Comparison of ENCODE assay signal across 8 mouse cellular contexts in the genomic region with DNA sequence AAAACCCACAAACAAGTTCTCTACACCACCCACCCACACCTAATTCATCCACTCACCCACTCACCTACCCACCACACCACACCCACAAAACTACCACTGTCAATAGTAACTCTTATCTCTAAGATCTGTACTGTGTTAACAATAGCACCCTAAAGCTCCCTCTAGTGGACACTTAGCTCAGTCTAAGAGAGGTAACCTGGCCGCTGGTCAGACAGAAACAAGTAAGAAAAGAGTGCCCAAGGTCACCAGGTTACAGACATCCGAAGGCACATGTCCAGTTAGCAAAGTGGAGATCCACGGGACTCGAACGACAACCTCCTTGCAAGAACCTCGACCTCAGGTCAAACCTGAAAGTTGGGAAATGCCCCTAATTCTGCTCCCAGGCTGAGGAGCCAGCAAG. TPM values are rescaled to one million over a fixed set of nuclear protein-coding genes. Genes with fewer than 3 reads are reported as not detected.
DNase-seq lines count a peak whose midpoint lies in the region; ATAC-seq and TF ChIP-seq lines count a peak whose summit lies in the region.
"Had no signal": no experiment of that assay in that cellular context is flagged by ENCODE, and none has a peak within 500 bp of the region (broad histone marks: within the 10 kb centered on the region; RNA-seq: fewer than 3 reads in every experiment).

No protein-coding gene starts in this region.

- H3K4me2 ChIP-seq in heart, postnatal 0 days (ENCODE audit: low read depth, low read length) = no peak overlapping the region
- no peak overlapping the region for H3K4me2 ChIP-seq in lung, embryonic 16.5 days (ENCODE audit: low read depth, low read length)
- H3K4me2 ChIP-seq: heart, embryonic 15.5 days had no signal

- no peak for TF ChIP-seq POLR2A in ES-Bruce4 (IDR thresholded peaks at IDR 0.05; ENCODE audit: insufficient read depth, low read length)

- H3K27ac ChIP-seq in ES-Bruce4 (ENCODE audit: insufficient read depth, low read length) = no peak overlapping the region
- H3K27ac ChIP-seq in heart, postnatal 0 days (ENCODE audit: low read depth) = no peak overlapping the region
- no peak overlapping the region for H3K27ac ChIP-seq in lung, embryonic 16.5 days (ENCODE audit: low read length)
- H3K27ac ChIP-seq: heart, embryonic 15.5 days had no signal

- no peak overlapping the region for H3K4me3 ChIP-seq in ES-Bruce4 (ENCODE audit: low read depth, low read length)
- no peak overlapping the region for H3K4me3 ChIP-seq in heart, postnatal 0 days (ENCODE audit: low read depth, low read length)
- H3K4me3 ChIP-seq in lung, embryonic 16.5 days (ENCODE audit: low read length) = no peak overlapping the region
- H3K4me3 ChIP-seq: heart, embryonic 15.5 days had no signal

- no peak for TF ChIP-seq EP300 in ES-Bruce4 (IDR thresholded peaks at IDR 0.05; ENCODE audit: insufficient read depth, low read depth, low read length)
- no peak for TF ChIP-seq EP300 in heart, postnatal 0 days (IDR thresholded peaks at IDR 0.05; ENCODE audit: low read depth)

- no peaks in the 10 kb centered on the region for H3K36me3 ChIP-seq in ES-Bruce4 (ENCODE audit: control insufficient read depth, insufficient read depth, low read length, poor library complexity, severe bottlenecking)
- no peaks in the 10 kb centered on the region for H3K36me3 ChIP-seq in heart, postnatal 0 days (replicated peaks; ENCODE audit: control insufficient read depth, insufficient read depth, low read length)
- H3K36me3 ChIP-seq in lung, embryonic 16.5 days (ENCODE audit: control insufficient read depth, insufficient read depth, low read length) = no peaks in the 10 kb centered on the region
- H3K36me3 ChIP-seq: heart, embryonic 15.5 days had no signal

- H3K9ac ChIP-seq in ES-Bruce4 (ENCODE audit: low read depth, poor library complexity, severe bottlenecking) = no peak overlapping the region
- no peak overlapping the region for H3K9ac ChIP-seq in heart, postnatal 0 days (replicated peaks; ENCODE audit: low read depth, low read length)
- no peak overlapping the region for H3K9ac ChIP-seq in lung, embryonic 16.5 days (ENCODE audit: low read length)
- H3K9ac ChIP-seq: heart, embryonic 15.5 days had no signal

- peak; percentile 73 for DNase-seq in adipocyte (ENCODE audit: low spot score)
- peak; percentile 84 for DNase-seq in embryo, embryonic 11 days
- peak; percentile 12 for DNase-seq in heart, postnatal 0 days (ENCODE audit: low spot score)
- DNase-seq in layer of hippocampus, adult 11-12 months (ENCODE audit: low spot score) = peak; percentile 59
- peak; percentile 70 for DNase-seq in retina, postnatal 1 day

- TF ChIP-seq CTCF in ES-Bruce4 (IDR thresholded peaks at IDR 0.05; ENCODE audit: low read depth, low read length) = peak; percentile 5
- peak; percentile 55 for TF ChIP-seq CTCF in heart, postnatal 0 days (IDR thresholded peaks at IDR 0.05; ENCODE audit: low read depth)

- ATAC-seq in heart, postnatal 0 days (ENCODE audit: insufficient read depth, low read depth) = peak; percentile 41; the same call in 1 of the 2 replicates
- peak; percentile 79 for ATAC-seq in lung, embryonic 16.5 days (ENCODE audit: low read depth)

- WGBS in heart, postnatal 0 days = 40% methylated on average over 6 of the region's 6 CpGs
- 27% methylated on average over 6 of the region's 6 CpGs for WGBS in lung, embryonic 16.5 days

- H3K27me3 ChIP-seq in ES-Bruce4 (ENCODE audit: control insufficient read depth, insufficient read depth, low read length, poor library complexity, severe bottlenecking) = no peaks in the 10 kb centered on the region
- no peaks in the 10 kb centered on the region for H3K27me3 ChIP-seq in heart, postnatal 0 days (ENCODE audit: control insufficient read depth, insufficient read depth, low read length)
- no peaks in the 10 kb centered on the region for H3K27me3 ChIP-seq in lung, embryonic 16.5 days (ENCODE audit: control insufficient read depth, insufficient read depth, low read depth, low read length)
- H3K27me3 ChIP-seq: heart, embryonic 15.5 days had no signal

- H3K9me3 ChIP-seq in ES-Bruce4 (replicated peaks; ENCODE audit: control insufficient read depth, insufficient read depth, low read length, poor library complexity, severe bottlenecking) = no peaks in the 10 kb centered on the region
- H3K9me3 ChIP-seq in heart, postnatal 0 days (replicated peaks; ENCODE audit: control insufficient read depth, low read length) = no peaks in the 10 kb centered on the region
- H3K9me3 ChIP-seq in lung, embryonic 16.5 days (ENCODE audit: control insufficient read depth, low read length) = no peaks in the 10 kb centered on the region
- H3K9me3 ChIP-seq: heart, embryonic 15.5 days had no signal

- no peaks in the 10 kb centered on the region for H3K4me1 ChIP-seq in ES-Bruce4 (ENCODE audit: control insufficient read depth, insufficient read depth, low read length)
- no peaks in the 10 kb centered on the region for H3K4me1 ChIP-seq in heart, postnatal 0 days (ENCODE audit: control insufficient read depth, insufficient read depth)
- H3K4me1 ChIP-seq in lung, embryonic 16.5 days (replicated peaks; ENCODE audit: control insufficient read depth, insufficient read depth, low read length) = no peaks in the 10 kb centered on the region
- H3K4me1 ChIP-seq: heart, embryonic 15.5 days had no signal

RNA-seq across cellular contexts. Expression of a gene that starts 35.2 kb away (rescaled TPM):
- 3.5 and 3.7 TPM in 2 replicates for polyA plus RNA-seq in ES-Bruce4 (2011; ENCODE audit: insufficient read depth, insufficient read length, low read depth, missing spikeins)
- total RNA-seq in heart, postnatal 0 days (2014; rRNA removed; ENCODE audit: low replicate concordance) = 0.61 and 4.1 TPM in 2 replicates
- 4.9 and 5.6 TPM in 2 replicates for polyA plus RNA-seq in heart, postnatal 0 days (2015; fragmentation: Nextera tagmentation; extraction: Ambion mirVana)
- polyA plus RNA-seq in lung, embryonic 16.5 days (2015; fragmentation: Nextera tagmentation; extraction: Ambion mirVana) = 14.5 and 14.7 TPM in 2 replicates

RNA-seq across cellular contexts. Expression of a gene that starts 38.3 kb away (rescaled TPM):
- 19.3 and 20.5 TPM in 2 replicates for polyA plus RNA-seq in ES-Bruce4 (2011; ENCODE audit: insufficient read depth, insufficient read length, low read depth, missing spikeins)
- 20.8 and 27.2 TPM in 2 replicates for total RNA-seq in heart, postnatal 0 days (2014; rRNA removed; ENCODE audit: low replicate concordance)
- 42.7 and 43.1 TPM in 2 replicates for polyA plus RNA-seq in heart, postnatal 0 days (2015; fragmentation: Nextera tagmentation; extraction: Ambion mirVana)
- polyA plus RNA-seq in lung, embryonic 16.5 days (2015; fragmentation: Nextera tagmentation; extraction: Ambion mirVana) = 76.6 and 81.8 TPM in 2 replicates

Comparison
In these comparisons a context has a peak if more than half of its experiments do, and no peak if none do; other contexts are left out.
1. DNase-seq: peak in every context shown above with its lines; median percentile 84 in embryo, embryonic 11 days; 73 in adipocyte; 70 in retina, postnatal 1 day; 59 in layer of hippocampus, adult 11-12 months; 12 in heart, postnatal 0 days.